Mouse (Mus musculus) thymus, adult 2 months (tissue): ENCODE data around the gene Pnkp.

Experiments
- CTCF ChIP-seq: fragments of 200-500 bp; IDR thresholded peaks from 2 replicates; pipeline ENCODE4 v1.5.1; 2012; ENCODE audit warnings: mild to moderate bottlenecking, control low read depth, low read length, moderate library complexity, borderline replicate concordance; ENCODE audit not compliant: control insufficient read depth, poor library complexity, insufficient read depth; ENCODE audit errors: extremely low read depth
- POLR2A ChIP-seq: fragments of 200-500 bp; IDR thresholded peaks from 2 replicates; pipeline ENCODE4 v1.6.1; 2012; ENCODE audit warnings: mild to moderate bottlenecking, low read length, control low read depth, moderate library complexity; ENCODE audit not compliant: control insufficient read depth, poor library complexity, insufficient read depth; ENCODE audit errors: extremely low read depth

- TF ChIP-seq POLR2A (no peak), CTCF (no peak)
Observed at GRCm38 (mm10) chr7:44866276-44867009, 9.5 kb downstream of the Pnkp start.
